Mouse (Mus musculus) lung, embryonic 14.5 days (tissue): Measurements from ENCODE around the gene Cfap298. TPM values are rescaled to one million over a fixed set of nuclear protein-coding genes. Genes with fewer than 3 reads are reported as not detected.

Source experiments
- ATAC-seq: fragments of 200-750 bp; cut with Nextera tagmentation; 2 replicates; pipeline ENCODE4 v1.8.0; 2017; ENCODE audit warnings: mild to moderate bottlenecking, moderate TSS enrichment, moderate library complexity; ENCODE audit not compliant: insufficient read depth
- DNase-seq: peaks from one replicate; pipeline ENCODE4 v3.0.0-alpha.2; 2015
- H3K27ac ChIP-seq: fragments of 300-500 bp; sonication (generic); 2 replicates; pipeline ENCODE4 v1.5.1; 2014; ENCODE audit warnings: low read depth, mild to moderate bottlenecking, moderate library complexity
- H3K27me3 ChIP-seq: fragments of 300-500 bp; sonication (generic); 2 replicates; pipeline ENCODE4 v1.6.1; 2014; ENCODE audit warnings: low read length, control low read depth; ENCODE audit not compliant: insufficient read depth
- H3K36me3 ChIP-seq: fragments of 300-500 bp; sonication (generic); 2 replicates; pipeline ENCODE4 v1.6.1; 2014; ENCODE audit warnings: control low read depth; ENCODE audit not compliant: insufficient read depth
- H3K4me1 ChIP-seq: fragments of 300-500 bp; sonication (generic); 2 replicates; pipeline ENCODE4 v1.6.1; 2014; ENCODE audit warnings: antibody characterized with exemption, control low read depth; ENCODE audit not compliant: insufficient read depth
- H3K4me2 ChIP-seq: fragments of 300-500 bp; sonication (generic); 2 replicates; pipeline ENCODE4 v1.6.1; 2014; ENCODE audit warnings: mild to moderate bottlenecking
- H3K4me3 ChIP-seq: fragments of 300-500 bp; sonication (generic); 2 replicates; pipeline ENCODE4 v1.5.1; 2014; ENCODE audit warnings: low read depth, low read length
- H3K9ac ChIP-seq: fragments of 300-500 bp; sonication (generic); 2 replicates; pipeline ENCODE4 v1.6.1; 2014
- H3K9me3 ChIP-seq: fragments of 300-500 bp; sonication (generic); 2 replicates; pipeline ENCODE4 v1.6.1; 2016; ENCODE audit warnings: low read depth, low read length, control low read depth
- CTCF ChIP-seq: IDR thresholded peaks from 2 replicates; pipeline ENCODE4 v1.5.1; 2016; ENCODE audit warnings: antibody characterized with exemption, low read depth
- WGBS: fragments of 180-500 bp; shearing (Covaris S2); extraction: QIAGEN DNeasy Blood & Tissue Kit; methylation state at CpG from one replicate; pipeline ENCODE4 v1.1.7; 2014; 5-methylcytosine and 5-hydroxymethylcytosine counted together
- polyA plus RNA-seq: library from polyadenylated mRNA; unstranded; fragments of >200 nt; fragmentation: Nextera tagmentation; extraction: Ambion mirVana; gene quantifications from 2 replicates; pipeline ENCODE4 v1.2.1, GENCODE M21; 2014

Cfap298 gene
- polyA plus RNA-seq, 1 experiment from 2014 or later: 45.2 TPM

DNA sequence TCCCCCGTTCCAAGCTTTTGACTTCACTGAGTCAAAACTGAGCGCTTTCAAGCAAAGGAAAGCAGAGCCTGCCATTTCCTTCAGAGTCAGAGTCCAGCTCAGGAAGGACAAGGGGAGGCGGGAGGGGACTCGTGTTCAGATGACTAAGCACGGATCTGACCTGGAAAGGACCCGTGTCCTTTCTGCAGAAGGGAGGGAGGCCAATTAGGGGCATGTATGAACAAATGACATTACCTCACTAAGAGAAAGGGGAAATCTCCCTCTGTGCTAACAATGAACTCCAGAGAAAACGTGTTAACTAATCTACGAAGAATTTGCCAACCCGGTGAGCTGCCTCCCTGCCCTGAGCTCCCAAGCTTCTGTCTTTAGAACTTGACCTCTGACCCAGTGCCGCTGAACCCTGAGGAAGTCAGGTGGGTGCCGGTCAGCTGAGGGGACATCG lies 18.9 kb downstream of the Cfap298 start:
- TF ChIP-seq CTCF: no peak
- 0 out of 2 replicates have a peak, but pooled peaks cover 3% of the 10 kb centered on the region for H3K27me3 ChIP-seq
- no peaks in the 10 kb centered on the region for H3K9me3 ChIP-seq
- ATAC-seq (peak; percentile 52; the same call in 1 of the 2 replicates), DNase-seq (peak; percentile 49)
- no peak overlapping the region for H3K4me3 ChIP-seq
- 0 out of 2 replicates have a peak overlapping the region, but pooled peaks have one; percentile 13 for H3K27ac ChIP-seq
- H3K36me3 ChIP-seq: no peaks in the 10 kb centered on the region
- no peak overlapping the region for H3K9ac ChIP-seq
- peak overlapping the region; percentile 28; the same call in 1 of the 2 replicates for H3K4me2 ChIP-seq
- H3K4me1 ChIP-seq: no peaks in the 10 kb centered on the region
- WGBS: 30% methylated on average over 12 of the region's 12 CpGs

GRCm38 (mm10) chr16:90911766-90912165 lies 23.1 kb downstream of the Cfap298 start:
- 87% methylated on average over 13 of the region's 13 CpGs for WGBS
- Histone ChIP-seq H3K9ac (no peak overlapping the region), H3K4me1 (no peaks in the 10 kb centered on the region), H3K9me3 (no peaks in the 10 kb centered on the region), H3K27ac (no peak overlapping the region), H3K4me2 (no peak overlapping the region), H3K36me3 (no peaks in the 10 kb centered on the region), H3K27me3 (no peaks in the 10 kb centered on the region), H3K4me3 (no peak overlapping the region)
- no peak for TF ChIP-seq CTCF
- ATAC-seq (no peak), DNase-seq (no peak)

- Histone ChIP-seq H3K4me3 (no peak overlapping the region), H3K4me1 (no peaks in the 10 kb centered on the region), H3K27me3 (no peaks in the 10 kb centered on the region), H3K4me2 (no peak overlapping the region), H3K9me3 (no peaks in the 10 kb centered on the region), H3K9ac (no peak overlapping the region), H3K27ac (no peak overlapping the region), H3K36me3 (no peaks in the 10 kb centered on the region)
- DNase-seq (no peak), ATAC-seq (no peak)
- no peak for TF ChIP-seq CTCF
- WGBS: 75% methylated on average over 17 of the region's 17 CpGs
Observed at GRCm38 (mm10) chr16:90910855-90911533, 23.9 kb downstream of the Cfap298 start.

- no peak overlapping the region for H3K4me3 ChIP-seq
- no peaks in the 10 kb centered on the region for H3K27me3 ChIP-seq
- ATAC-seq (no peak), DNase-seq (no peak)
- no peak for TF ChIP-seq CTCF
- WGBS: 65% methylated on average over 7 of the region's 7 CpGs
- H3K9me3 ChIP-seq: no peaks in the 10 kb centered on the region
- no peak overlapping the region for H3K27ac ChIP-seq
- no peaks in the 10 kb centered on the region for H3K4me1 ChIP-seq
- H3K4me2 ChIP-seq: no peak overlapping the region
- no peak overlapping the region for H3K9ac ChIP-seq
- H3K36me3 ChIP-seq: no peaks in the 10 kb centered on the region
Observed at GRCm38 (mm10) chr16:90907250-90907649, 27.7 kb downstream of the Cfap298 start.

- 40% methylated on average over 5 of the region's 5 CpGs for WGBS
- Histone ChIP-seq H3K4me2 (no peak overlapping the region), H3K9me3 (no peaks in the 10 kb centered on the region), H3K27me3 (no peaks in the 10 kb centered on the region), H3K27ac (no peak overlapping the region), H3K9ac (no peak overlapping the region), H3K36me3 (no peaks in the 10 kb centered on the region), H3K4me3 (no peak overlapping the region), H3K4me1 (no peaks in the 10 kb centered on the region)
- no peak for DNase-seq
- TF ChIP-seq CTCF: no peak
- no peak for ATAC-seq
Observed at GRCm38 (mm10) chr16:90903300-90903699, 31.6 kb downstream of the Cfap298 start.

GRCm38 (mm10) chr16:90901364-90901763 lies 33.5 kb downstream of the Cfap298 start:
- no peaks in the 10 kb centered on the region for H3K36me3 ChIP-seq
- ATAC-seq (peak; percentile 54; the same call in 1 of the 2 replicates), DNase-seq (no peak)
- WGBS: 40% methylated on average over 4 of the region's 4 CpGs
- no peak overlapping the region for H3K4me3 ChIP-seq
- H3K27me3 ChIP-seq: no peaks in the 10 kb centered on the region
- H3K4me2 ChIP-seq: no peak overlapping the region
- no peak overlapping the region for H3K27ac ChIP-seq
- no peak for TF ChIP-seq CTCF
- no peak overlapping the region for H3K9ac ChIP-seq
- H3K4me1 ChIP-seq: no peaks in the 10 kb centered on the region
- H3K9me3 ChIP-seq: no peaks in the 10 kb centered on the region

GRCm38 (mm10) chr16:90899498-90899897 lies 35.4 kb downstream of the Cfap298 start:
- no peak for TF ChIP-seq CTCF
- H3K36me3 ChIP-seq: no peaks in the 10 kb centered on the region
- WGBS: 19% methylated on average over 12 of the region's 12 CpGs
- no peak overlapping the region for H3K4me2 ChIP-seq
- no peak overlapping the region for H3K4me3 ChIP-seq
- DNase-seq (peak; percentile 55), ATAC-seq (no peak)
- no peak overlapping the region for H3K9ac ChIP-seq
- no peak overlapping the region for H3K27ac ChIP-seq
- no peaks in the 10 kb centered on the region for H3K9me3 ChIP-seq
- H3K4me1 ChIP-seq: no peaks in the 10 kb centered on the region
- H3K27me3 ChIP-seq: no peaks in the 10 kb centered on the region
